Mouse (Mus musculus): ENCODE measurements around the gene Ly86. TPM values are rescaled to one million over a fixed set of nuclear protein-coding genes. Genes with fewer than 3 reads are reported as not detected.

The Ly86 gene
- polyA plus RNA-seq, 1 experiment = 6.9 TPM

DNA sequence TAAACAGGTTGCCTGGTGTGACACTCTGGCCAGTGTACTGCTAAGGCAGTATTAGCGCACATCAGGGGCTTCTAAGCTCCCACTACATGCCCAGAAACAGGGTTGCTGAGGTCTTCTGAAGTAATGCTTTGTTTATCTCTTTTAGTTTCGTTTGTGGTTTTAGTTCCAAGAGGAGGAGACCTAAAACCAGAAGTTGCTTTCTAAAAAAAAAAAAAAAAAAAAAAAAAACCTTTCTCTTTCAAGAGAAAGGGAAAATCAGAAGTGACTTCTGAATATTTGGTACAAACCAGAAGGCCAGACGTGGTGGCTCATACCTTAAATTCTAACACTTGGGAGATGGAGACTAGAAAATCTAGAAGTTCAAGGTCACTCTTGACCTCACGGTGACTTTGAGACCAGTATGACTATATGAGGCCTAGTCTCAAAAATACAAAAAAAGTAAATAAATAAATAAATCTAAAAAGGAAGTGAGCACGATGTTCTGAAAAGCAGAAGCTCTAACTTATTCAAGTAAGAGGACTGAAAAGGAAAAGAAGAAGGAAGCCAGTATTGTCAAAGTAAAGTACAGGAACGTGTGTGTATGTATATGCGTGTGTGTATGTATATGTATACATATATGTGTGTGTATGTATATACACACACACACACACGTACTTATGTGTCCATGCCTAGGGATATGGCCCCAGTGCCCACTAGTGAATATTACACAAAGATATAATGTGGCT is 3.0 kb downstream of the Ly86 start:
- no peaks in the 10 kb centered on the region for H3K4me1 ChIP-seq (ENCODE audit: control insufficient read depth, insufficient read depth, low read length)
- TF ChIP-seq CTCF (IDR thresholded peaks at IDR 0.05; ENCODE audit: insufficient read depth, low read length) (no peak), POLR2A (IDR thresholded peaks at IDR 0.05; ENCODE audit: borderline replicate concordance, extremely low read depth, low read depth, low read length) (no peak)
- DNase-seq = no peak
- H3K4me3 ChIP-seq (replicated peaks; ENCODE audit: extremely low read depth, low read depth, low read length) = no peak overlapping the region
- 59% methylated on average over 8 of the region's 8 CpGs for WGBS

DNA sequence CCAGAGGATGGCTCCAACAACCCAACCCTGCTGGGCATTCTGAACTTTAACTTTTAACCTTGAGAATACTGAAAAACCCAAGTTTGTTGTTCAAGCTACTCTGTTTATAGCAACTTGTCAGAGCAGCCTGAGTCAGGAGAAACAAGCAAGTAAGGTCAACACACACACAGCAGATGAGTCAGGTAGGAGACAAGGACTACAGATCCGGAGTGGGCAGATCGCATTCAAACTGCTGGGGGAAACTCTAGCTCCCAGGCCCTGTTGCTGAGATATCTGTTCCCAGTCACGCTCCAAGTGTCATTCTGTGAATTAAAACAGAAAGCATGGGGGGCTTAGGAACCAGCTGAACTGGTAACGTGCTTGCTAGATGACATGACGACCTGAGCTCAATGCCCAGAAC is 4.0 kb downstream of the Ly86 start:
- H3K4me1 ChIP-seq (ENCODE audit: control insufficient read depth, insufficient read depth, low read length) = no peaks in the 10 kb centered on the region; the same call in 1 of the 2 replicates
- TF ChIP-seq CTCF (IDR thresholded peaks at IDR 0.05; ENCODE audit: insufficient read depth, low read length) = no peak
- TF ChIP-seq POLR2A (IDR thresholded peaks at IDR 0.05; ENCODE audit: borderline replicate concordance, extremely low read depth, low read depth, low read length) = no peak
- no peak for DNase-seq
- 86% methylated on average over 5 of the region's 5 CpGs for WGBS
- no peak overlapping the region for H3K4me3 ChIP-seq (replicated peaks; ENCODE audit: extremely low read depth, low read depth, low read length)

DNA sequence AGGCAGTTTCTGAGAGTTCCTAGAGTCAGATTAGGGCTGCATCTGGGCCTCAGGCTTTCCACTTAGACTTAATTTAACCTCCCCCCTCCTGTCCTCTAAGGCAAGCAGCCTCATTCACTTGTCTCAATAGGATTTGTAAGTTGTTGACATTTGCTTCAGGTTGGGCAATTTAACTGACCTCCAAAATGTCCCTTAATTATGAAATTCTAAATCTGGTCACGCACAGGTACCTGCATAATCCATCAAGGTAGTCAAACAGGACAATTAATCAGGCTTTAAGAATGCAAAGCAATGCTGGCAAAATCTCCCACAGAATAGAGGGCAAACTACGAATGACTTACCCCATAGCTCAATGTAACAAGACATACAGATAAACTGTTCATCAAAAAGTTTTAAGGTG is 8.0 kb downstream of the Ly86 start:
- 68% methylated on average over 2 of the region's 2 CpGs for WGBS
- TF ChIP-seq POLR2A (IDR thresholded peaks at IDR 0.05; ENCODE audit: borderline replicate concordance, extremely low read depth, low read depth, low read length) = no peak
- TF ChIP-seq CTCF (IDR thresholded peaks at IDR 0.05; ENCODE audit: insufficient read depth, low read length) = no peak
- no peaks in the 10 kb centered on the region; the same call in 1 of the 2 replicates for H3K4me1 ChIP-seq (ENCODE audit: control insufficient read depth, insufficient read depth, low read length)
- DNase-seq = no peak
- H3K4me3 ChIP-seq (replicated peaks; ENCODE audit: extremely low read depth, low read depth, low read length) = no peak overlapping the region

DNA sequence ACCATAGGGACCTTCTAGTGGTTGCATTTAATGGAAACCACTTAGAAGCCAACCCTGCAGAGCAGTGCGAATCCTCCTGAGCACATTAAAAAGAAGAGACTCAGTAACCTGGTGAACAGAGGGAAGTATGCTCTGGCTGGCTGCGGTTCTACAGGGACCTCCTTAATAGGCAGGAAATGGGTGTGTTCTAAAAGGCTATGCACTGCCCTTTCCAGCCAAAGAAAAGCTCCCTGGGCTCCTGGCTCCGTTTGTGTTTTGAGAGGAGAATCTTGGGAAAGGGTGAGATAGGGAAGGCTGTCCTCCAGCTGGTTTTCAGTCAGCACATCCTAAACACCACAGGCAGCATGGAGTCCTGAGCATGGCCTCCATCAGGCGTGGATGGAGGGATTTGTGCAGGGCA is 8.9 kb downstream of the Ly86 start:
- 31% methylated on average over 4 of the region's 4 CpGs for WGBS
- no peak overlapping the region for H3K4me3 ChIP-seq (replicated peaks; ENCODE audit: extremely low read depth, low read depth, low read length)

DNA sequence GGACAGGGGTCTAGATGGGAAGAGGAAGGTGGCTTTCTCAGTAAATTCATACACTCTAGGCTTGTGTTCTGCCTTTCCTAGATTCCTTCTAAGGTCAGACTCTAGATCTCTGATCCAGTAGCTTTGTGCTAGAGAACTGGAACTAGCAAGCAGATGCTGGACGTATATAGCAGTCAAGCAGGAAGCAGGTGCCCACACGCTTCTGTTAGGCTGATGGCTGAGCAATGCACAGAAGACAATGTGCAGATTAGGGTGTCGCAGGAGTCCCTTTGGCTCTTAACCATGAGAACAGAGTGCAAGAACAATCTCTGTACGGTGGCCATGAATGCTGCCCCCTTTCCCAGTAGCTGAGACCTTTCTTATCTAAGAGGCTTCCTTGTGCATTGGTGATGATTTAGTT is 9.4 kb downstream of the Ly86 start:
- Histone ChIP-seq H3K4me1 (ENCODE audit: control insufficient read depth, insufficient read depth, low read length) (no peaks in the 10 kb centered on the region; the same call in 1 of the 2 replicates), H3K4me3 (replicated peaks; ENCODE audit: extremely low read depth, low read depth, low read length) (no peak overlapping the region)
- DNase-seq = no peak
- TF ChIP-seq POLR2A (IDR thresholded peaks at IDR 0.05; ENCODE audit: borderline replicate concordance, extremely low read depth, low read depth, low read length) (no peak), CTCF (IDR thresholded peaks at IDR 0.05; ENCODE audit: insufficient read depth, low read length) (no peak)
- 58% methylated on average over 4 of the region's 4 CpGs for WGBS

More for the DNA sequence above, 8.9 kb downstream of the Ly86 start:
- no peak for TF ChIP-seq CTCF (IDR thresholded peaks at IDR 0.05; ENCODE audit: insufficient read depth, low read length)
- no peak for TF ChIP-seq POLR2A (IDR thresholded peaks at IDR 0.05; ENCODE audit: borderline replicate concordance, extremely low read depth, low read depth, low read length)
- H3K4me1 ChIP-seq (ENCODE audit: control insufficient read depth, insufficient read depth, low read length) = no peaks in the 10 kb centered on the region; the same call in 1 of the 2 replicates
- DNase-seq = no peak

DNA sequence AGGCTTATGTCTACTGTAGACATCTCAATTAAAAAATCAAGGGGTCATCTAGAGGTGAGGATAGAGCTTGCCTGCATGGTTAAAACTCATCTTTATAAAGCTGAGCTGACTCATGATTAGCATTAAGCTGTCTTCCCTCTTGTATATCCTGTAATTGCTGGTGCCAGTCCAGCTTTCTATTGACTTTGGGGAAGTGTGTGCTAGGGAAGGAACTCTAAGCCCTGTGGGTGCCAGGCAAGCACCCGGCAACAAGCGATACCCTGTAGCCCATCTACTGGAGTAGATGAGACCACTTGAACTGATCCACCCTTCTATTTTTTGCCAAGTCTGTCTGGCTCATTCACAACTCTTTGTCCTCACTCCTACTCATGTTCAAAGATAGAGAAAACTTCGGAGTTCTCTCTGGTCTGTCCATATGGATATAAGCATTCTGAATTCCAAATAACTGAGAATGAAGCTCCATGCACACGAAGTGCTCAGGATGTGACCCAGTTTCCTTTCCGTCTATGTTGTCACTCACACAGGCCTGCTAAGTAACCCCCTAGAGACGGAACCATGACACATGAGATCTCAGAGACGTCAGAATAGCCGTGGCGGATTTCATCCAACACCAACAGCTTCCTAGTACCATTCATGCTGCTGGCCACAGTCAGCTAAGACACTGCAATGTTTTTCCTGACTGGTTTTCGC is 10.8 kb downstream of the Ly86 start:
- H3K4me3 ChIP-seq (replicated peaks; ENCODE audit: extremely low read depth, low read depth, low read length) = no peak overlapping the region
- H3K4me1 ChIP-seq (ENCODE audit: control insufficient read depth, insufficient read depth, low read length) = no peaks in the 10 kb centered on the region; the same call in 1 of the 2 replicates
- no peak for TF ChIP-seq CTCF (IDR thresholded peaks at IDR 0.05; ENCODE audit: insufficient read depth, low read length)
- no peak for TF ChIP-seq POLR2A (IDR thresholded peaks at IDR 0.05; ENCODE audit: borderline replicate concordance, extremely low read depth, low read depth, low read length)
- DNase-seq = no peak
- 63% methylated on average over 10 of the region's 10 CpGs for WGBS

DNA sequence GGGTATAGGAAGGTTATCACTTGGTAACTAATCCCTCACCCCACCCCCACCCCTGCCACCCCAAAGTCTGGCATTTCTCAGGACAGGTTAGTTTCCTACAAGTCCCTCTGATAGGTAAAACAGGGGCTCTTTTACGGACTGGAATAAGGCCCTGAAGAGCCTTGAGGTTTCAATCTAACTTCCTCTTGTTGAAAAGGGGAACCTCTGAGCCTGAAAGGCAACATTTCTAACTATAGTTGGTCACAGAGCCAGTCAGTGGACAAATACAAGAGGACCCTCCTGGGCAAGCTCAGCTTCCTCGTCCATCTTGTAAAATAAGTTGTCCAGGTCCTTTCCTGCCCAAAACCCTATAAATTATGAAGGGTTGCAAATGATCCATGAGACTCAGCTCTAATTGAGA is 11.5 kb downstream of the Ly86 start:
- DNase-seq = no peak

DNA sequence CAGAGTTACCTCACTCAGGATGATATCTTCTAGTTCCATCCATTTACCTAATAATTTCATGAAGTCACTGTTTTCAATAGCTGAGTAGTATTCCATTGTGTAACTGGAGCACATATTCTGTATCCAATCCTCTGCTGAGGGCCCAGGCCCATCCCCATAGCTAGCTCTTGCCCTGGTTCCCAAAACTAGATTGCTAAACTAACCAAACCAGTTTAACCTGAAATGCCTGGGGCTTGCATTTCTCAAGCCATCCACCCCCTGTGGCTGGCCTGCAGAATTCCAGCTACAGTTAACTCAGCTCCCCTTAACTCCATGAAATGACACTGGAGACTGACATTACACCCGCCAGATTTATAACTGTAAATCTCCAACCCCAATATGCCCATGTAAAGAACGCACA is 13.1 kb downstream of the Ly86 start:
- WGBS = 94% methylated on average over 2 of the region's 2 CpGs
- Histone ChIP-seq H3K4me3 (replicated peaks; ENCODE audit: extremely low read depth, low read depth, low read length) (no peak overlapping the region), H3K4me1 (ENCODE audit: control insufficient read depth, insufficient read depth, low read length) (no peaks in the 10 kb centered on the region; the same call in 1 of the 2 replicates)
- TF ChIP-seq POLR2A (IDR thresholded peaks at IDR 0.05; ENCODE audit: borderline replicate concordance, extremely low read depth, low read depth, low read length) (no peak), CTCF (IDR thresholded peaks at IDR 0.05; ENCODE audit: insufficient read depth, low read length) (no peak)
- no peak for DNase-seq

More for the DNA sequence above, 11.5 kb downstream of the Ly86 start:
- H3K4me3 ChIP-seq (replicated peaks; ENCODE audit: extremely low read depth, low read depth, low read length) = no peak overlapping the region
- no peak for TF ChIP-seq POLR2A (IDR thresholded peaks at IDR 0.05; ENCODE audit: borderline replicate concordance, extremely low read depth, low read depth, low read length)
- TF ChIP-seq CTCF (IDR thresholded peaks at IDR 0.05; ENCODE audit: insufficient read depth, low read length) = no peak
- 95% methylated on average over 2 of the region's 2 CpGs for WGBS
- H3K4me1 ChIP-seq (ENCODE audit: control insufficient read depth, insufficient read depth, low read length) = no peaks in the 10 kb centered on the region; the same call in 1 of the 2 replicates

DNA sequence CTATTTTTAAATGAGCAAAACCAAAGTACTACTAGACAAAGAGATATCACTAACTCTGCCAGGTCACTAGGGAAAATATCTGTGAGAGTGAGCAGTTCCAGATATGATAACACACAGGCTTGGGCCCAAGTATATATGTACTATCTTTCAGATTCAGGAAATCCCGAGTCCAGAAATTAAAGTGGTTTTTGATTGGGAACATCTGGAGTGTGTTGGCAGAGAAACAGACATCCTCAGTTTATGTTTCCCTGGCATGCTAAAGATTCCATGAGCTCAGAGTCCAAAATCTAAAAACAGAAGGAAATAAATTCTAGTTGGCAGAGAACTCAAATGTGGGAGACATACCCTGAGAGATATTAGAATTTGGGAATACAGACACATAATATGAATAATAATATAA is 16.2 kb downstream of the Ly86 start:
- WGBS = 45% methylated on average over 1 of the region's 1 CpGs
- H3K4me3 ChIP-seq (replicated peaks; ENCODE audit: extremely low read depth, low read depth, low read length) = no peak overlapping the region
- H3K4me1 ChIP-seq (ENCODE audit: control insufficient read depth, insufficient read depth, low read length) = no peaks in the 10 kb centered on the region
- DNase-seq = no peak
- no peak for TF ChIP-seq CTCF (IDR thresholded peaks at IDR 0.05; ENCODE audit: insufficient read depth, low read length)
- TF ChIP-seq POLR2A (IDR thresholded peaks at IDR 0.05; ENCODE audit: borderline replicate concordance, extremely low read depth, low read depth, low read length) = no peak
